Mouse (Mus musculus): ENCODE data around the gene Khnyn. TPM values are rescaled to one million over a fixed set of nuclear protein-coding genes. Genes with fewer than 3 reads are reported as not detected.
A peak's percentile ranks its signal among the peaks of the same experiment; 100 is the strongest.

The Khnyn gene
- polyA plus RNA-seq, 1 experiment from 2014 or later, result 20.5 TPM

GRCm38 (mm10) chr14:55855101-55855561, 29.6 kb upstream of the Khnyn start:
- 2% methylated on average over 4 of the region's 4 CpGs for WGBS
- peak; percentile 45 for ATAC-seq (ENCODE audit: insufficient number of reproducible peaks, low FRiP score, low TSS enrichment, low read depth)
- Histone ChIP-seq H3K27me3 (no peaks in the 10 kb centered on the region), H3K36me3 (peaks cover 5% of the 10 kb centered on the region; the same call in 1 of the 2 replicates), H3K27ac (peak overlapping the region; percentile 97), H3K9ac (peak overlapping the region; percentile 73), H3K4me3 (peak overlapping the region; percentile 74), H3K4me2 (peak overlapping the region; percentile 76), H3K4me1 (peaks cover 58% of the 10 kb centered on the region), H3K9me3 (no peaks in the 10 kb centered on the region)

- WGBS, result 42% methylated on average over 4 of the region's 4 CpGs
- Histone ChIP-seq H3K36me3 (peaks cover 9% of the 10 kb centered on the region; the same call in 1 of the 2 replicates), H3K4me2 (peak overlapping the region; percentile 27; the same call in 1 of the 2 replicates), H3K9ac (no peak overlapping the region), H3K27me3 (no peaks in the 10 kb centered on the region), H3K4me1 (peaks cover 67% of the 10 kb centered on the region), H3K9me3 (no peaks in the 10 kb centered on the region), H3K27ac (no peak overlapping the region), H3K4me3 (0 out of 2 replicates have a peak overlapping the region, but pooled peaks have one; percentile 74)
- no peak for ATAC-seq (ENCODE audit: insufficient number of reproducible peaks, low FRiP score, low TSS enrichment, low read depth)
These were observed 27.2 kb upstream of the Khnyn start for GRCm38 (mm10) chr14:55857588-55857987.

GRCm38 (mm10) chr14:55862186-55862585, 22.6 kb upstream of the Khnyn start:
- H3K36me3 ChIP-seq, result peaks cover 42% of the 10 kb centered on the region

GRCm38 (mm10) chr14:55862970-55863369, 21.8 kb upstream of the Khnyn start:
- Histone ChIP-seq H3K4me1 (peaks cover 48% of the 10 kb centered on the region), H3K27ac (peak overlapping the region; percentile 29)

More at GRCm38 (mm10) chr14:55862186-55862585, 22.6 kb upstream of the Khnyn start:
- H3K4me3 ChIP-seq, result no peak overlapping the region
- H3K9ac ChIP-seq, result no peak overlapping the region
- WGBS, result 54% methylated on average over 6 of the region's 6 CpGs
- H3K9me3 ChIP-seq, result no peaks in the 10 kb centered on the region
- H3K27ac ChIP-seq, result no peak overlapping the region
- no peaks in the 10 kb centered on the region for H3K27me3 ChIP-seq
- no peak for ATAC-seq (ENCODE audit: insufficient number of reproducible peaks, low FRiP score, low TSS enrichment, low read depth)
- no peak overlapping the region for H3K4me2 ChIP-seq
- H3K4me1 ChIP-seq, result peaks cover 56% of the 10 kb centered on the region

GRCm38 (mm10) chr14:55863773-55864172, 21.0 kb upstream of the Khnyn start:
- 19% methylated on average over 7 of the region's 7 CpGs for WGBS
- H3K36me3 ChIP-seq, result peaks cover 54% of the 10 kb centered on the region
- H3K4me3 ChIP-seq, result no peak overlapping the region
- no peaks in the 10 kb centered on the region for H3K27me3 ChIP-seq
- no peaks in the 10 kb centered on the region for H3K9me3 ChIP-seq
- ATAC-seq (ENCODE audit: insufficient number of reproducible peaks, low FRiP score, low TSS enrichment, low read depth), result 0 out of 2 replicates have a peak, but pooled peaks have one; percentile 64
- 0 out of 2 replicates have a peak overlapping the region, but pooled peaks have one; percentile 29 for H3K27ac ChIP-seq
- peaks cover 43% of the 10 kb centered on the region for H3K4me1 ChIP-seq
- H3K4me2 ChIP-seq, result no peak overlapping the region
- H3K9ac ChIP-seq, result no peak overlapping the region

More at GRCm38 (mm10) chr14:55862970-55863369, 21.8 kb upstream of the Khnyn start:
- ATAC-seq (ENCODE audit: insufficient number of reproducible peaks, low FRiP score, low TSS enrichment, low read depth), result no peak
- Histone ChIP-seq H3K4me3 (no peak overlapping the region), H3K27me3 (no peaks in the 10 kb centered on the region), H3K9ac (no peak overlapping the region), H3K4me2 (no peak overlapping the region), H3K36me3 (peaks cover 46% of the 10 kb centered on the region), H3K9me3 (no peaks in the 10 kb centered on the region)
- WGBS, result 89% methylated on average over 10 of the region's 10 CpGs

GRCm38 (mm10) chr14:55866962-55867361, 17.8 kb upstream of the Khnyn start:
- WGBS, result 35% methylated on average over 4 of the region's 4 CpGs
- Histone ChIP-seq H3K27ac (no peak overlapping the region), H3K9me3 (no peaks in the 10 kb centered on the region), H3K4me2 (no peak overlapping the region), H3K9ac (no peak overlapping the region), H3K4me3 (no peak overlapping the region), H3K36me3 (peaks cover 85% of the 10 kb centered on the region), H3K4me1 (peaks cover 26% of the 10 kb centered on the region), H3K27me3 (no peaks in the 10 kb centered on the region)
- no peak for ATAC-seq (ENCODE audit: insufficient number of reproducible peaks, low FRiP score, low TSS enrichment, low read depth)

- Histone ChIP-seq H3K9me3 (no peaks in the 10 kb centered on the region), H3K9ac (no peak overlapping the region), H3K27me3 (no peaks in the 10 kb centered on the region), H3K4me2 (no peak overlapping the region), H3K4me3 (no peak overlapping the region), H3K4me1 (peaks cover 17% of the 10 kb centered on the region), H3K36me3 (peaks cover 90% of the 10 kb centered on the region), H3K27ac (no peak overlapping the region)
- no peak for ATAC-seq (ENCODE audit: insufficient number of reproducible peaks, low FRiP score, low TSS enrichment, low read depth)
- 86% methylated on average over 14 of the region's 14 CpGs for WGBS
These were observed 16.3 kb upstream of the Khnyn start for GRCm38 (mm10) chr14:55868230-55869026.

GRCm38 (mm10) chr14:55869538-55869937, 15.2 kb upstream of the Khnyn start:
- H3K36me3 ChIP-seq, result peaks cover 85% of the 10 kb centered on the region
- H3K9me3 ChIP-seq, result no peaks in the 10 kb centered on the region
- H3K4me1 ChIP-seq, result peaks cover 16% of the 10 kb centered on the region
- no peak overlapping the region for H3K9ac ChIP-seq
- H3K27me3 ChIP-seq, result no peaks in the 10 kb centered on the region
- no peak for ATAC-seq (ENCODE audit: insufficient number of reproducible peaks, low FRiP score, low TSS enrichment, low read depth)
- 93% methylated on average over 6 of the region's 6 CpGs for WGBS
- no peak overlapping the region for H3K4me2 ChIP-seq
- H3K4me3 ChIP-seq, result no peak overlapping the region
- H3K27ac ChIP-seq, result no peak overlapping the region

- H3K4me3 ChIP-seq, result no peak overlapping the region
- H3K9ac ChIP-seq, result no peak overlapping the region
- no peak for ATAC-seq (ENCODE audit: insufficient number of reproducible peaks, low FRiP score, low TSS enrichment, low read depth)
- peaks cover 15% of the 10 kb centered on the region for H3K4me1 ChIP-seq
- WGBS, result 84% methylated on average over 12 of the region's 12 CpGs
- H3K4me2 ChIP-seq, result no peak overlapping the region
- H3K36me3 ChIP-seq, result peaks cover 60% of the 10 kb centered on the region
- H3K27ac ChIP-seq, result no peak overlapping the region
- no peaks in the 10 kb centered on the region for H3K9me3 ChIP-seq
- no peaks in the 10 kb centered on the region for H3K27me3 ChIP-seq
These were observed 12.7 kb upstream of the Khnyn start for GRCm38 (mm10) chr14:55872039-55872438.

- Histone ChIP-seq H3K4me3 (no peak overlapping the region), H3K27ac (no peak overlapping the region), H3K4me2 (no peak overlapping the region), H3K36me3 (peaks cover 60% of the 10 kb centered on the region), H3K9me3 (no peaks in the 10 kb centered on the region), H3K9ac (no peak overlapping the region), H3K27me3 (no peaks in the 10 kb centered on the region), H3K4me1 (peaks cover 18% of the 10 kb centered on the region)
- 90% methylated on average over 17 of the region's 17 CpGs for WGBS
- ATAC-seq (ENCODE audit: insufficient number of reproducible peaks, low FRiP score, low TSS enrichment, low read depth), result no peak
These were observed 12.2 kb upstream of the Khnyn start for GRCm38 (mm10) chr14:55872551-55872950.

GRCm38 (mm10) chr14:55873242-55873713, 11.5 kb upstream of the Khnyn start:
- no peak overlapping the region for H3K27ac ChIP-seq
- no peak for ATAC-seq (ENCODE audit: insufficient number of reproducible peaks, low FRiP score, low TSS enrichment, low read depth)
- 87% methylated on average over 8 of the region's 8 CpGs for WGBS

More at GRCm38 (mm10) chr14:55873242-55873713, 11.5 kb upstream of the Khnyn start:
- Histone ChIP-seq H3K27me3 (no peaks in the 10 kb centered on the region), H3K4me2 (peak overlapping the region; percentile 32; the same call in 1 of the 2 replicates), H3K9me3 (no peaks in the 10 kb centered on the region), H3K4me3 (no peak overlapping the region), H3K9ac (no peak overlapping the region), H3K36me3 (peaks cover 52% of the 10 kb centered on the region), H3K4me1 (peaks cover 23% of the 10 kb centered on the region)
